Mouse (Mus musculus): Measurements from ENCODE around the gene Gpd2. TPM values are rescaled to one million over a fixed set of nuclear protein-coding genes. Genes with fewer than 3 reads are reported as not detected.

Gene Gpd2
- 100 to 1,000 TPM; 133 to 135 TPM for total RNA-seq (2021)
- long read RNA-seq, full-length matches to known transcripts = 73 of 98 reads
- long read RNA-seq, partial matches to known transcripts = 11 of 98 reads
- long read RNA-seq, other reads (novel, unspliced or antisense) = 14 of 98 reads

DNA sequence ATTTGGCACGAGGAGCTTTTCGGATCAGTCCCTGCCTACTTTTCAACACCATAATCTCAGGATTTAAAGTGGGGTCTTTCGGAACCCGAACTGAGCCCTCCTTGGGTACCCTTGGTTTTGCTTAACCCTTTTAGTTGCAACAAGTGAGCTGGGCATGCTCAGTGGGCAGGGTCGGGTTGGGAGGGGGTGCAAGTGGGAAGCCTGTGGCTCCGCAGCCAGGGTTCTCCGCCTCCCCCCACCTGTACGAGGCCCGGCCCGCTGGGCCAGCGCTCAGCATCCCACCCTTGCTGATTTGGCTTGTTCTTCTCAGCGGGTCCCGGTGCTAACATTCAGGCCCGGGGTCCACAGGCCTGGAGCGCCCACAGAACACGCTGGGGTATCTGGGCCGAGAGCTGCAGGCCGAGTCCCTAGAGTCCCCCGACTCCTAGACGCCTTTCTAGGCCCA, at the start of gene Gpd2:
TSS of gene Gpd2 (plus strand) at position 161 of the 445 bp plus-strand sequence.
- peak; percentile 7 to 51 for DNase-seq (ENCODE audit: low spot score in 2 of 2)

DNA sequence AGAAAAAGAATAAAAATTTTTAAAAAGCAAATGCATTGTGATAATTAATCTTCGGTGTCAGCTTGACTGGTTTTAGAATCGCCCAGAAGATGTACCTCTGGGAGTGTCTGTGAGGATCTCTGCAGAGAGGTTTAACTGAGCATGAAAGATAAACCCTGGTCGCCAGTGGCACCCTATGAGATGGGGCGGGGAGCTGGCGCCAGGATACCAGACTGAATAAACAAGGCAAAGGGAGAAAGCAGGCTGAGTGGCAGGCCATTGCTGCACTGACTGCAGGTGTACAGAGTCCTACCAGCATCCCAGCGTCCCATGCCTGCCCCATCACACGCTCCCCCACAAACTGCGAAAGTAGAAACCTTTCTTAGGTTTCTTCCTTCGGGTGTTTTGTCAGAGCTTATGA, 49.2 kb upstream of the Gpd2 start:
- no peak for DNase-seq (ENCODE audit: low spot score in 2 of 2)

DNA sequence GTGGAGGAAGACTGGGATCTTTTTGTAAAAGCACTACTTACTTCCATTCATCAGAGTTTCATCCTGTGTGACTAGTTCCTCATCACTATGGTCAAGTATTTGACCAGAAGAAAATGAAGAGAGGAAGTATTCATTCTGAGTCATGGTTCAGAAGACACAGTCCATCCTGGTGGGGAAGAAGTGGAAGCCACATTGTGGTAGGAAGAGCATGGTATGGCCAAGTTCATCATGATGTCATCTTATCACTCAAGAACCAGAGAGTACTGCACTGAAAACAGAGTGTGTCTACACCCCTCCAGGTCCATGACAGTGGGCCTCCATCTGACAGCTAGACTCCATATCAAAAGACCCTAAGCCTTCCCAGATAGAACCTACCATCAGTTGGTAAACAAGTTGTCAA, 46.6 kb upstream of the Gpd2 start:
- no peak for DNase-seq (ENCODE audit: low spot score in 2 of 2)

DNA sequence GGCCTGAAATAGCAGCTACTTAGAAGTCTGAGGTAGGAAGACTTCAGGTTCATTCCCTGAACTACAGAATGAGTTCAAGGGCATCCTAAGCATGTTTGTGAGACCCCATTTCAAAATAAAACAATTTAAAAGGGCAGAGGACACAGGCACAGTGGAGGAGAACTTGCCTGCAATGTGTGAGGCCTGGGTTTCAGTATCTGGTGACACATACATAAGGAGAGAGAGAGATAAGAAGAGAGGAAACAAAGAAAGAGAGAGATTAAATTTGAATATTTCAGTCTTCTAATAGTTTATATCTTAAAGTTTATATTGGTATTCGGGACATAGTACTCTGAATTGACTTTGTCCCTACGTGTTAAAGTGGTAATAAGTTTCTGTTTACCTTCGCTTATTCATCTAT, 38.4 kb upstream of the Gpd2 start:
- no peak for DNase-seq (ENCODE audit: low spot score in 2 of 2)

DNA sequence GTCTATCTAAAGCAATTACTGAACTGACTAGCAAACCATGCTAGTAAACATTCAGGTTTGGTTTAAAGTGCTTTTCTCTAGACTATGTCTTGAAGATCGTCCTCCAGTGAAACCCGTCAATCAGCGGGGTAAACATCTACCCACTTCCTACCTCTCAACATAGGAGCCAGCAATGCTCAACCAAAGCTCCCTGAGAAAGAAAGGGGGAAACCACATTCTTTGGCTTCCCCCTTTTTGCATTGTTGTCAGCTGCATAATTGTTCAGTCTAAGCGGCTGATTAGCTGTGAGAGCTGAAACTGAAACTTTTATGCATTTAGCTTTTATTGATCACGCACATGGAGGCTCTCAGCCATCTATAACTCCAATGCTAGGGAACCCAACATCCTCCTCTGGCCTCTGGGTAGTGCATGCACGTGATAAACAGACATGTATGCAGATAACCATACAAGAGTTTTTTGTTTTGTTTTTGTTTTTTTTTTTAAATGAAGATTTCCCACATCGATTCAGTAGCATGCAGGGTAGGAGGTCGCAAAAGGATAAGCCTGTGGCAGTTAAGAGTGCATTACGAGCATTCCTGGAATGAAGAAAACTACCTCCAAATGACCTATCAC, 28.9 kb upstream of the Gpd2 start:
- DNase-seq (ENCODE audit: low spot score in 2 of 2) = no peak

DNA sequence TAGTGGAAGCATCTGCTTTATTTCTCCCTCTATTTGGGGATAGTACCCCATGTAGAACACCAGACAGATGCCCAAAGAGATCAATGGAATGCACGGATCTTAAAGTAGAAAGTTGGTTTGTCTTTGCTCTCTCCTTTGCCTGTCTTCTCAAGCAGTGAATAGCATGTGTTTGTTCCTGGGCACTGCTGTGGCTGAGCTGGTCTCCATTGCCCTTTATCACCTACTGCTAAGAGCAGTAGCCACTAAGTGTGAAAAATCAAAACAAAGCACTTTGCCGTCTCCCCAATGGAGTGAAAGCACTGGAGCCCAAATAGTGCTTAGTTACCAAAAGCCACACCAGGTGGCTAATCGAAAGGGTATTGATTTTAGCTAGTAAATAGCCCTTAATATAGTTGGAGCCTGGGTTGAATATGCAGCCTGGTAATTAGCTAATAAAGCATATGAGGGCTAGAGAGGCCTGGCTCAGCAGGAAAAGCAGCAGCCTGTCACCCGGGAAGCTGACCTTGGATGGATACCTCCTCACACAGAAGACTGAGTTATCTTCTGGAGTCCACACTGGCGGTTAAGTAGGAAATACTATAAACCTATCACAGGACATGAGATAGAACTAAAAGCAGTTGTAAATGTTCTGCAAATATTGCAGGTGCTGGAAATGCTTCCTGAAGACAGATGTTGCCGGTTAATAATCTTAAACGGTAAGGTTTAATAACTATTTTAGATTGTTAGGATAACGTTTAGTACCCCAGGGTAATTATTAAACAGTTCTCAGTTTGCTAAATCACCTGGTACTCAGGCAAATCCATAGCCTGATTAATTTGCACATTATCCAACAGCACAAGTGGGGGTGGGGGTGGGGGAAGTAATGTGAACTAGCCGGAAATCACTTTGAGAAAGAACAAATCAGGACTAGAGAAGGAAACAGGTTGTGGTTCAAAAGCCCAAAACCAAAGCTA, 26.1 kb upstream of the Gpd2 start:
- DNase-seq (ENCODE audit: low spot score in 2 of 2) = no peak

DNA sequence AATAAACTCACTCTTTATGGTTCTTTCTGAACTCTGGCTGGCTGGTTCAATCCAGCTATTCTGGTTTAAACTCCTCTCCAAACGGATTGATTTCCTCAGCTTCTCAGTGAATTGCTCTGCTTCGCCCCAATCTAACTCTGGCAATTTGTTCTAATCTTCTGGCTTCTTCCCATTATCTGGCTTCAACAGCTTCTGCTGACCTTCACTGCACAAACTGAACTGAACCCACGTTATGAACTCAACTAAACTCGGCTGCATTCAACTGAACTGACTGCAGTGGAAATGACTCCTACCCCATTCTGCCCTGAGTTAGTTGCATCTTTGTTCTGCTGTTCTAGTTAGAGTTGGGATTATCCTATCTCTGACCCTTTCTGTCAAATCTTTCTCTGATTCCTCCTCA, 24.1 kb upstream of the Gpd2 start:
- no peak for DNase-seq (ENCODE audit: low spot score in 2 of 2)

DNA sequence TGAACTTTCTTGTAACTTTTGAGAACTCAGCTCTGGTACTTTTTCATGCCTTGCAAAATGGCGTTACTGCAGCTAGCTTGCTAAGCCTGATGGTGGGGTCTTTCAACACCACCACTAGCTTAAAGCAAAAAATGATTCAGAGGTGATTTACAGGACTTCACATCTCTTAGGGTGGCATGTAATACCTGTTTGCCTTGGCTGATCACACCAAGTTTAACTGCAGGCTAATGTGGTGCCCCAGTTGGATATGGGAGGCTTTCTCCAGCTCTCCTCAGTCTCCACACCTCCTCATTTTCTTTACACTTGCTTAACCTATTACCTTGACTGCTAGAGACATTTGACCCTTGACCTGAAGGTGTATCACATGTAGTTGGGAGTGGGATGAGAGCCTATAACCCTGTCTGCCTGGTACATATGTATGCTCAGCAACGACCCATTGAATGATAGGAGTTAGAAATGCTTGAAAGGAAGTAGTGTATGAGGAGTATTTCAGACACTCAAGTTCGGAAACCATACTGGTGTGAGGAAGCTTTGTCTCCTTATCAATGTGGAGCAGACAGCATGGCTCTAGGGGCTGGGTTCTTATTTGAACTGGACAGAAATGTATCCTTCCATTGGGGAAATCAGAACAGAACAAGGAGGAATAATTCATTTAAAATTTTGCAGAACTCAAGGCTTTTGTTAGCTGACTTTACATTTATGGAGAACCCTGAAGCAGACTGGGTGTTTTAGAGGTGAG, 14.0 kb upstream of the Gpd2 start:
- no peak for DNase-seq (ENCODE audit: low spot score in 2 of 2)

DNA sequence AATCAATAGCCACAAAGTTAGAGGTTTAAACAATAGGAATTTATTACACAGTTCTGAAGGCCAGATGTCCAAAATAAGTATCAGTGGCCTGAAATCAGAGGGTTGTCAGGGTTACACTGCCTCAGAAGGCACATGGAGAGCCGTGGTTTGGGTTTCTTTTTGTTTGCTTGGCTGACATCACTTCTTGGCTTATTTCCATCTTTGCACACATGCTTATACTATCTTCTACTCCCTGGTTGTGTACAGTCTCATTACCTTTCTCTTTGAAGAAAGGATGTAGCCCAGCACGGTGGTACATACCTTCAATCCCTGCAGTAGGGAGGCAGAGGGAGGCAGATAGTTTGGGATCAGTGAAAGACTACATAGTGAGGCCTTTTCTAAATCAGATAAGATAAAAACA, 12.2 kb upstream of the Gpd2 start:
- no peak for DNase-seq (ENCODE audit: low spot score in 2 of 2)

DNA sequence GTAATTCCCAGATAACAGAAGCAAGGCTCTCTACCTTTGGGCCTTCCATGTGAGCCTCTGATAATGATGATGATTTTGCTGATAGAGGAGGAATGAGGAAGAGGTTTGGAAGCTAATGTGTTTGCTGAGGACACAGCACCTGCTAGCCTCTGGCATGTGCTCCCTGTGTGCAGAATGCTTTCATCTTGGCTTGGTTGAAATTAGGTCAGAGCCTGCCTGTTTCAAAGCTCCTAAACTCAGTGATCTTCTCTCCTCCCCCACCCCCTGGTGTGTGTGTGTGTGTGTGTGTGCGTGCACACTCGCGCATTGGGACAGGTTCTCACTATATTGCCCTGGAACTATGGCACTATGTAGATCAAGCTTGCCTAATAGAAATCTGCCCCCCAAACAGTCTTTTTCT, 10.0 kb upstream of the Gpd2 start:
- DNase-seq (ENCODE audit: low spot score in 2 of 2) = no peak

DNA sequence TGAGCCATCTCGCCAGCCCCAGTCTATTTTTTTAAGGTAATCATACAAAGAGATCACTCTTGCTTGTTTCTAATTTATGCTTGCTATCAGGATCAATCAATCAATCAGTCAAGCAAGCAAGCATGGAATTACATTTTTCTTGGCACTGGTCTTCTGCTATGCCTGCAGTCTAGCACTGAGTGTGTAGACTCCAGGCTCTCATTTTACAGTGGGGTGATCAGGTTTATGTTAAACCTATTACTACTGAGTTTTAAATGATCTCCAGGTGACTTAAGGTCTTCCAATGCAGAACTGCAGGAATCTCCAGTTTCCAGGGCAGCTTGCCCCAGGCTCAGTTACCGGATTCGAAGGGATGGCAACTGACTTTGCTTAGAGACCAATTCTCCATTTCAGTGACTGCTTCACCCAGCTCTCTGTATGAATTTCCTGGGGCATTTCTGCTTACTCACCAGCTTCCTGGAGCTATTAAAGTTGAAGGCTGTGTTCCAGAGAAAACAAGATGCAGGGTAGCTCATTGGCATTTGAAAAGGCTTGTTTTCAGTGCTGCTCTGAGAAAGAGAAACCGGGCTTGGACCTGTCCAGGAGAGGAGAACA, 7.7 kb upstream of the Gpd2 start:
- peak in 1 of 2 experiments; percentile 8 for DNase-seq (ENCODE audit: low spot score in 2 of 2)

DNA sequence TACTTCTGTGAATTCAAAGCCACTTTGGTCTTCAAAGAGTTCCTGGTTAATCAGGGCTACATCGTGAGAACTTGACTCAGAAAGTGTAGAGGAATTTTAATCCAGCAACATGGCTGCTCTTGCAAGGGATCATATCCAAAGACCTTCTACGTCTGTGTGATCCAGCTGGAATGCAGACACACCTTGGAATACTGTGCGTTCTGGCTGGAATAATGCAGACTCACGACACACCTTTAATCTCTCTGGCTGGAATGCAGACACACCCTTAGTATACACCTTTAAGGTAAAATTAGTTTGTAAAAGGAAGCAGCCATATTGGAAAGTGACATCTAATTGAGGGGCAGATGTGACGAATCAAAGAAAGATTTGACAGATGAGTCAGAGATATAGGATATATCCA, 6.0 kb upstream of the Gpd2 start:
- DNase-seq (ENCODE audit: low spot score in 2 of 2) = no peak

DNA sequence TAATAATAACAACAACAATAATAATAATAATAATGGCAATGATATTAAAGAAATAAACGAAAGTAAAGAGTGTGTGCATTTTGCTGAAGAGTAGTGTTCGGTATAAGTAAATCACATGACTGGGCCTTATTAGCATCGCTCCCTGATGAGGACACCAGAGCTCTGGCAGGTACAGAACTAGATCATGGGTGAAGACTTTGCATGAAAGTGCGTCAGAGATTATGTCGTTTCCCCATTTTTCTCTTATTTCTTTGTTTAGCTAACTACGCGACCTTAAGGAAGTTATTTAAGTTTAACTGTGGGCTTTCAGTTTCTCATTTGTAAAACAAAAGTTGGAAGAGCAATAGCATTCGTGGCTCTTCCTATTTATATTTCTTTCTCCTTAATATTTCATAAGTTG, 5.1 kb upstream of the Gpd2 start:
- DNase-seq (ENCODE audit: low spot score in 2 of 2) = no peak

DNA sequence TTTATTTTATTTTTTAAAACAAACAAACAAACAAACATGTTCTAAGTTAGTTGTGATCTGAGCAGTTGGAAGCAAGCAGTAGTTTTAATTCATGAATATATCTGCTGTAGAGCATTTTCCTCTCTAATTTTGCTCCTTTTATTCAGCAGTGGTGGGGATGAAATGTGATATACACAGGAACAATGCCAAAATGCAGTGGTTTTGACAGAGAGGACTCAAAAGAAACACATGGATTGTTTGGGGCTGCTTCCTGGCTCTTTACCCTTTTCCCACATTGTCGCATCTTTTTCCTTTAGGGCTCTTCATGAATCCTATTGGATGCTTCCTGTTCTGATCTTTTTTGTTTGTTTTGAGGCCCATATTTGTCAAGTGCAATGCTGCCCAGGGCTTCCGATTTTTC, 1.2 kb upstream of the Gpd2 start:
- no peak for DNase-seq (ENCODE audit: low spot score in 2 of 2)

DNA sequence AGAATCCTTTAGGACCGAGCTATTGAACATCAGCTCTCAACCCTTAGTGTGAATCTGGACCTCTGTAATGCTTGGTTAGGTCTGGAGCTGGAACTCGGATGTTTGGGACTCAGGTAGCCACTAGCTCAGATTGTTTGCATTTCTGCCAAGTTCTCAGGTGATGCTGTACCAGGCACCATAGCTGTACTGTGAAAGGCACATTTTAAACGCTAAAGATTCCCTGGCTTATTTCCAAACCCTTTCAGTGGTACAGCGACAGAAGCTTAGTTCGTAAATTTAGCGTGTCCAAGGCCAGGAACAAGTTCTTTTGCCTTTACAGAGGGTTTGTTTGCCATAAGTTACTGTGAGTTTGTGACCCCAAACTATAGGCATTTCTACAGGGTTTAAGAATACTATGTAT, 409 bp upstream of the Gpd2 start:
- no peak for DNase-seq (ENCODE audit: low spot score in 2 of 2)

DNA sequence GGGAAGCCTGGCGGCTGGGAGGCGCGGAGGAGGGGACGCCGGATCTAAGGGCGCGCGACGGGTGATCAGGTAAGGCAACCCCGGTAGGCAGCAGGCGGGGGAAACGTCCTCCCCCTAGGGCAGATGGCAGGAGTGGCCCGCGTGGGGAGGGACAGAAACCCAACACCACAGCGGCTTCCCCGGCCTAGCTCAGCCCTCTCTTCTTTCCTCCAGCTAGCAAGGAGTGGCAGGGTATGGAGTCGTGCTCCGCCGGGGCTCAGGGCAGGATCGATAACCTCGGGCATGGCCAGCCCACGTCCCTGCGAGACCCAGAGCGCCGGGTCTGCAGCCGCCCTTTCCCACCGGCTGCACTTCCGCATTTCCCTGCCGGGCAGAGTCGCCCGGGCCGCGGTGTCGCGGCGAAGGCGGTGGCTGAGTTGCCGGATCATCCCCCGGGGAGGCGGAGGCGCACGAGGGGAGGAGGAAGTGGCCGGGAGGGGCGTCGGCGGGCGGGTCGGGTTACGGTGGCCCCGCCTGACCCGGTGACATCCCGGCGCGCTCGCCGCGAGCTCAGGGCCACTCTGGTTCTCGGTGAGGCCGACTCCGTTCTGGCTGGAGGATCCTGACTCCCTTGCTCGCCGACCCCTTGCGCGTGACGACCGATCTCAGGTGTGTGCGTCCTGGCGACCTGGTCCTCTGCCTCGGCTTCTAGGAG, 632 bp downstream of the Gpd2 start:
- DNase-seq (ENCODE audit: low spot score in 2 of 2) = peak; percentile 60 to 67

DNA sequence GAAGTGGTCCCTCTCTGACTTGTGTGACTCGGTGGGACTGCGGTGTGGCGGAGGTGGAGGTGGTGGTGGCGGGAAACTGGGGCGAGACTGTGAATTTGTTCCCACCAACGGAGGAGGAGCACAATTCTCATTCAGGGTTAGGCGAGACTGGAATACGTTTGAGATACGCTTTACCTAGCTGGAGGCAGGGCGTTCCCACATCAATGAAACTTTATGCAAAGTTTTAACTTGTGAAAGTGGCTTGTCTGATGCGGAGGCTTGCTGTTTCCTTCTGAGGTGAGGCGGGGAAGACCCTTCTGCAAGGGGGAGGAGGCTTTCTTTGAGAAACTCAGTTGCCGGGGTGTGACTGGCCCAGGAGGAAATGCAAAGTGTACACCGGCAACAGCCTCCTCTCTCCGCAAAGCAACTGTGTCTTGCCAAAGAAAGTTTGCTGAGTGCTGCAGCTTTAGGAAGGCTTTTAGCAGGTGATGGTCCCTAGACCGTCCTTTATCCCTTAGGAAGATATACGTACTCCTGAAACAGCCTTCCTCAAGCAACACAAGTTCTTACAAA, 1.3 kb downstream of the Gpd2 start:
- DNase-seq (ENCODE audit: low spot score in 2 of 2) = no peak

DNA sequence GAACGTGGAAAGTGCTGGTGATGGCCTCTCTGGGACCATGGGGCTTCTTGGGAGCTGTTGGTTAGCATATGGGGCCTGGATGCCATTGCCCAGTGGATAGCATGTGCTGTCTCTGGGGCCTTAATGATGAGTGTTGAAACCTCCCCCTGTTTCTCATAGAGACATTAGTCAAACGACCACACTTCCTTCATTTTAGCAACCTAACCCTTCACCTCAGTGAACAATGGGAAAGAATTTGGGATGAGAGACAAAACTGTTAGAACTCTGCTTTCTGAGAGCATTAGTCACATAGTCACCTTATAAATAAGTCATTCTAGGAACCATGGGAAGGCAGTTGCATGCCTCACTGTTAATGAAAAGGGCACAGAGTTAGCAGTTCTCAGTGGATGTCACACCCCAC, 1.9 kb downstream of the Gpd2 start:
- no peak for DNase-seq (ENCODE audit: low spot score in 2 of 2)

DNA sequence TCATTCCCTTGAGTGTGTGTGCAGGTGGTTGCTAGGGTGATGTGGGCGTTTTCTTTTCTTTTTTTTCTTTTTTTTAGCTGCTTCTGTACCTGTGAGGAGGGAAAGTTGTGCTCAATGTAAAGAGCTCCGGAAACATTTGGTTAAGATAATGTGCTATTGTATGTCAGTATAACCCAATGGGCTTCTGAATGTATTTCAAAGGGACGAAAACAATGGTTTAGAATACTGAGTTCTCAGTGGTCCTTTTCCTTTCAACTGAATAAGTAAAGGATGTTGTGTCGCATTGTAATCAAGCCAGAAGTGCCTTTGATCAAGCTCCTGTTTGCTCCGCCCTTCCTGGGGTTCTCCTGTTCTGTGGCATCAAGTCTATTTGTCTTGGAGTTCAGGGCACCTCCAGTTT, 6.6 kb downstream of the Gpd2 start:
- DNase-seq (ENCODE audit: low spot score in 2 of 2) = no peak

DNA sequence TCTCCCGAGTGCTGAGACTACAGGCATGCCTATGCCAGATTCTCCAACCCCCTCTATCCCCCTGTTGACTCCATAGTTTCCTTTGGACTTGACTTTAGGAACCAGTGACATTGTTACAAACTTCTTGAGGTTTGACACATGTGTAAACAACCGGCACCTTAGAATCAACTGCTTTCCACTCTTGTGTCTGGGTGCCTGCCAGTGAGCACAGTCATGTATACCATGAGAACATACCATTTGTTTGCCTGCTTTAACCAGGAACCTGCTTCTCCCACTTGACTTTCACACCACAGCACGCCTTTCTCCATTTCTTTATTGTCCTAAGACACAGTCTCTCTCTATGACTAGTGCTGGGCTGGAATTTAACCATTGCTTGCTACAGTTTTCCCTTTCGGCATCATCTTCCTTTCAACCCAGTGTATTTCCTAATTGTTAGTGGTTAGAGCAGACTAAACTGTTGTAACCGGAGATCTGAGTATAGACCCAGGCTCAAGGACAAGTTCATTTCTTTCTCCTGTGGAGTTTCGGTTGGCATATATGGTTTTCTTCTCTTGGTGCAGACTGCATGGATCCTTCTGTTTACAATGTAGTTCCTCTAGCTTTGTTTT, 8.4 kb downstream of the Gpd2 start:
- no peak for DNase-seq (ENCODE audit: low spot score in 2 of 2)

All from layer of hippocampus, adult 18-20 months (tissue).